ENCODE assay signal across 26 mouse cellular contexts in genomic region chr8:60650119-60650518, GRCm38 (mm10). TPM values are rescaled to one million over a fixed set of nuclear protein-coding genes. Genes with fewer than 3 reads are reported as not detected.
DNase-seq lines count a peak whose midpoint lies in the region; ATAC-seq and TF ChIP-seq lines count a peak whose summit lies in the region.
"Had no signal": no experiment of that assay in that cellular context is flagged by ENCODE, and none has a peak within 500 bp of the region (broad histone marks: within the 10 kb centered on the region; RNA-seq: fewer than 3 reads in every experiment).

No protein-coding gene starts in this region.

- ATAC-seq in cerebellum, adult (ENCODE audit: insufficient number of reproducible peaks, low FRiP score, low TSS enrichment): peak; percentile 60
- ATAC-seq: activated CD4-positive, CD25-positive, alpha-beta regulatory T cell, adult 4 months; forebrain, embryonic 15.5 days; intestine, postnatal 0 days had no signal

- intact Hi-C loops in heart, postnatal 10 days (cut with DNase I): no loop called here

- H3K4me3 ChIP-seq in layer of hippocampus, adult 2 months: no peak overlapping the region
- H3K4me3 ChIP-seq: embryonic facial prominence, embryonic 10.5 days; embryonic facial prominence, embryonic 13.5 days; erythroblast, embryonic 14.5 days; forebrain, embryonic 12.5 days; forebrain, embryonic 15.5 days; heart, adult 2 months; heart, embryonic 10.5 days; heart, embryonic 13.5 days; hindbrain, embryonic 12.5 days; hindbrain, embryonic 15.5 days had no signal

- no peak for TF ChIP-seq CTCF in layer of hippocampus, adult 2 months (conservative IDR thresholded peaks at IDR 0.05)

- H3K27ac ChIP-seq in layer of hippocampus, adult 2 months: 0 out of 2 replicates have a peak overlapping the region, but pooled peaks have one; percentile 5
- H3K27ac ChIP-seq: embryonic facial prominence, embryonic 10.5 days; embryonic facial prominence, embryonic 13.5 days; forebrain, embryonic 12.5 days; forebrain, embryonic 15.5 days; heart, adult 2 months; heart, embryonic 10.5 days; heart, embryonic 13.5 days; hindbrain, embryonic 12.5 days; hindbrain, embryonic 15.5 days had no signal

- DNase-seq in cerebellum, postnatal 10 days: no peak
- no peak for DNase-seq in layer of hippocampus, adult 2 months (ENCODE audit: low spot score in 2 of 2)
- no peak for DNase-seq in layer of hippocampus, adult 9-11 months
- DNase-seq in cerebellum, adult 9-10 months: peak; percentile 60
- DNase-seq in cerebellum, postnatal 36 days: peak; percentile 21 to 24
- no peak for DNase-seq in heart, postnatal 10 days
- no peak for DNase-seq in frontal cortex, postnatal 25 days (ENCODE audit: low spot score in 2 of 2)
- DNase-seq: adrenal gland, adult 8-10 months; adrenal gland, postnatal 36 days; embryo, embryonic 11 days; gastrocnemius, postnatal 10 days; gastrocnemius, postnatal 36 days; heart, adult 2 months; kidney, adult 2 months had no signal

RNA-seq across cellular contexts. Expression of gene Mfap3l, which starts 17.5 kb away (rescaled TPM):
- total RNA-seq in layer of hippocampus, adult 2 months (2021): 10 to 100 TPM; 44.7 to 48.7 TPM
- total RNA-seq in heart, postnatal 10 days (2021): 1 to 10 TPM; 4.6 to 5.5 TPM

Comparison
In these comparisons a context has a peak if more than half of its experiments do, and no peak if none do; other contexts are left out.
1. DNase-seq: peak in cerebellum, adult 9-10 months (single experiment) and cerebellum, postnatal 36 days (2 of 2); none in cerebellum, postnatal 10 days (0 of 2), layer of hippocampus, adult 2 months (0 of 2), layer of hippocampus, adult 9-11 months (single experiment), heart, postnatal 10 days (0 of 2) and frontal cortex, postnatal 25 days (0 of 2).
2. RNA of gene Mfap3l, which starts 17.5 kb away (total RNA-seq): 44.7 to 48.7 TPM in layer of hippocampus, adult 2 months; 4.6 to 5.5 TPM in heart, postnatal 10 days; every median in the first group is over 4 times any median in the second.